Mouse (Mus musculus) left cerebral cortex, adult 11 months (tissue): Measurements from ENCODE around the gene Zfp968.
"Not testable (repeated sequence)": the region's sequence is repeated elsewhere in the genome, so short reads cannot be mapped to it uniquely, and the experiment has no call there.

ENCODE experiments used
- DNase-seq: peaks from one replicate; pipeline ENCODE4 v3.0.0; 2022; ENCODE audit warnings: low spot score

The Zfp968 gene

GRCm38 (mm10) chr2:175372136-175372535 is at the start of gene Zfp968:
TSS of gene Zfp968 (plus strand) at chr2:175372436.
- not testable (repeated sequence) for DNase-seq

GRCm38 (mm10) chr2:175338097-175338496 is 34.1 kb upstream of the Zfp968 start, which contains the start of gene Gm4631:
TSS of gene Gm4631 (minus strand) at chr2:175338197.
- not testable (repeated sequence) for DNase-seq
